Mouse (Mus musculus) kidney, embryonic 14.5 days (tissue): ENCODE data around the gene Rnf222. TPM values are rescaled to one million over a fixed set of nuclear protein-coding genes. Genes with fewer than 3 reads are reported as not detected.
"Not testable (repeated sequence)": the region's sequence is repeated elsewhere in the genome, so short reads cannot be mapped to it uniquely, and the experiment has no call there.

Source experiments
- ATAC-seq: fragments of 200-750 bp; cut with Nextera tagmentation; 2 replicates; pipeline ENCODE4 v1.8.0; 2017; ENCODE audit warnings: moderate number of reproducible peaks, mild to moderate bottlenecking, moderate TSS enrichment, moderate library complexity; ENCODE audit not compliant: low FRiP score, low TSS enrichment
- H3K27ac ChIP-seq: fragments of 300-500 bp; sonication (generic); 2 replicates; pipeline ENCODE4 v1.5.1; 2014; ENCODE audit warnings: low read depth, mild to moderate bottlenecking, low read length, moderate library complexity, mixed read lengths
- H3K27me3 ChIP-seq: fragments of 300-500 bp; sonication (generic); 2 replicates; pipeline ENCODE4 v1.6.1; 2014; ENCODE audit warnings: mild to moderate bottlenecking, low read length; ENCODE audit not compliant: control insufficient read depth, insufficient read depth
- H3K36me3 ChIP-seq: fragments of 300-500 bp; sonication (generic); 2 replicates; pipeline ENCODE4 v1.6.1; 2014; ENCODE audit warnings: low read length, mixed read lengths; ENCODE audit not compliant: control insufficient read depth, insufficient read depth
- H3K4me1 ChIP-seq: fragments of 300-500 bp; sonication (generic); 2 replicates; pipeline ENCODE4 v1.6.1; 2014; ENCODE audit warnings: low read length, mixed read lengths; ENCODE audit not compliant: control insufficient read depth, insufficient read depth
- H3K4me2 ChIP-seq: fragments of 300-500 bp; sonication (generic); replicated peaks from 2 replicates; pipeline ENCODE4 v1.6.1; 2014; ENCODE audit warnings: low read depth, mild to moderate bottlenecking, low read length
- H3K4me3 ChIP-seq: fragments of 300-500 bp; sonication (generic); 2 replicates; pipeline ENCODE4 v1.5.1; 2014; ENCODE audit warnings: mild to moderate bottlenecking, low read length
- H3K9ac ChIP-seq: fragments of 300-500 bp; sonication (generic); 2 replicates; pipeline ENCODE4 v1.6.1; 2014; ENCODE audit warnings: low read depth, mild to moderate bottlenecking, low read length, moderate library complexity
- H3K9me3 ChIP-seq: fragments of 300-500 bp; sonication (generic); 2 replicates; pipeline ENCODE4 v1.6.1; 2016; ENCODE audit warnings: low read length; ENCODE audit not compliant: control insufficient read depth
- WGBS: fragments of 180-500 bp; shearing (Covaris S2); extraction: QIAGEN DNeasy Blood & Tissue Kit; methylation state at CpG from one replicate; pipeline ENCODE4 v1.1.7; 2014; 5-methylcytosine and 5-hydroxymethylcytosine counted together
- polyA plus RNA-seq: library from polyadenylated mRNA; unstranded; fragments of >200 nt; fragmentation: Nextera tagmentation; extraction: Ambion mirVana; gene quantifications from 2 replicates; pipeline ENCODE4 v1.2.1, GENCODE M21; 2014

The Rnf222 gene
- polyA plus RNA-seq, 1 experiment from 2014 or later, result 0.05 TPM

DNA sequence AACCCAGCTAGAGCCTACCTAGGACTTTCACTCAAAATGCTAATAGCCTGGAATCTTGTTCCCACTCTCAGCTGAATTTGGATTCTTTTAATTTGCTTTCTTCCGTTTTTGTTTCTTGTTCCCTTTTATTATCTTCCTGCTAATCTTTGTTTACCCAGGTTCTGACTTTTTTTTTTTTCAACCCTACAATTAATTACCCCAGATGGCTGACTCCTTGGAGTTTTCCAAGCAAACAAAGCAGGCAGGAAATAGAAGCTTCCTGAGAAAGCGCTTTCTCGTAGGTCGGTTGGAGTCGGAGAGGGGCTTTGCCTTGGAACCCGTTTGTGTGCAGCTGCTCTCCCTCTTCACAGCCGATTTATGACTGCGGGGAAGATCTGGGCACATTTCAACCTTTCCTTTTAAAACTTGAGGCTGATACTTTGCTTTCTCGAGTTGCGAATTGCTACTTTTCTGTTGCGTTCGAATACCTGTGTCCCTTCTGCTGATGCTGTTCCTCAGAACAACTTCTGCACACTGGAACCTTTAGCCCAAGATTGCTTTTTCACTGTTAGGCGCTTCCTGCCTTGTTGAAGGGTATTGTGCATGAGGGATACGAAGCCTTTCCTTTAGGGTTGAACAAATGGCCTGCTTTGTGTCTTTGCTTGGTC, 23.3 kb downstream of the Rnf222 start:
- peak overlapping the region; percentile 89 for H3K27ac ChIP-seq
- WGBS, result 17% methylated on average over 14 of the region's 14 CpGs
- H3K9me3 ChIP-seq, result no peaks in the 10 kb centered on the region
- H3K4me2 ChIP-seq, result peak overlapping the region; percentile 19; the same call in 1 of the 2 replicates
- peak overlapping the region; percentile 45 for H3K9ac ChIP-seq
- peaks cover 1% of the 10 kb centered on the region; the same call in 1 of the 2 replicates for H3K36me3 ChIP-seq
- no peaks in the 10 kb centered on the region for H3K27me3 ChIP-seq
- H3K4me1 ChIP-seq, result 0 out of 2 replicates have a peak, but pooled peaks cover 8% of the 10 kb centered on the region
- H3K4me3 ChIP-seq, result no peak overlapping the region
- ATAC-seq, result no peak

DNA sequence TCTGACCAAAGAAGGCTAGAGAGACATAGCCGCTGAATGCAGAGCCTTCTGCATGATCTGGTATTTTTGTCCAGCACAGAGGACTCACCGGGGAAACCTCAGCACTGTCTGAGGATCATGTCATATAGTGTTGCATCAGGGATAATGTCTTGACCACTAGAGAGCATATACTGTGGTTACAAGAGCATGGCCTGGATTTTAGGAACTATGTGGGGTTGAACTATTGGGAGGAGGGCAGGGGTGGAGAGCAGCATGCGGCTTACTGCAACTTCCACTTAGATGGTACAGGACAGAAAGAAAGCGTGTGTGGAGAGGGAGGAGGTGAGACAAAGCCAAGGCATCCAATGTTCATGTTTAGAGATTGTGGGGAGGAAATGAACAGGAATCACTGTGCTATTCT, 26.2 kb downstream of the Rnf222 start:
- H3K27ac ChIP-seq, result no peak overlapping the region
- 96% methylated on average over 4 of the region's 4 CpGs for WGBS
- no peaks in the 10 kb centered on the region for H3K27me3 ChIP-seq
- H3K4me3 ChIP-seq, result no peak overlapping the region
- ATAC-seq, result no peak
- H3K9ac ChIP-seq, result no peak overlapping the region
- no peak overlapping the region for H3K4me2 ChIP-seq
- no peaks in the 10 kb centered on the region for H3K36me3 ChIP-seq
- H3K9me3 ChIP-seq, result no peaks in the 10 kb centered on the region
- H3K4me1 ChIP-seq, result 0 out of 2 replicates have a peak, but pooled peaks cover 8% of the 10 kb centered on the region

DNA sequence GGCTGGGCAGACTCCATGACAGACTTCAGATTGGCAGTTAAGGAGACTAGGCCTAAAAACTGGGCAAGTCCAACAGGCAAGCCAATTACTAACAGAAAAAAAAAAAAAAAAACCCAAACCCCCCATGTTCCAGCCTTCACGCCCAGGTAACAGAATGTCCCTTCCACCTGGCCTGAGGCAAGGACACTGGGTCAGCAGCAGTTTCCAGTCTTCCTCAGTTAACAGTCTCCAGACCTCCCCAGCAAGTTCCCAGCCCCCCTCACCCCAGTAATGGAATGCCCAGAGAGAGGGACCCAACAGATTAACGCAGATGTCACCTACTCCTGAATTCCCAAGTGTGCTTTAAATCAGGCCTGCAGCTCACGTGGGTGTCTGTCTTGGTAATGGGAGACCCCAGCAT, 34.8 kb downstream of the Rnf222 start:
- Histone ChIP-seq H3K27me3 (no peaks in the 10 kb centered on the region), H3K4me1 (peaks cover 10% of the 10 kb centered on the region), H3K4me3 (no peak overlapping the region), H3K4me2 (no peak overlapping the region), H3K9ac (no peak overlapping the region), H3K9me3 (no peaks in the 10 kb centered on the region), H3K27ac (no peak overlapping the region), H3K36me3 (no peaks in the 10 kb centered on the region)
- 49% methylated on average over 3 of the region's 3 CpGs for WGBS
- no peak for ATAC-seq

DNA sequence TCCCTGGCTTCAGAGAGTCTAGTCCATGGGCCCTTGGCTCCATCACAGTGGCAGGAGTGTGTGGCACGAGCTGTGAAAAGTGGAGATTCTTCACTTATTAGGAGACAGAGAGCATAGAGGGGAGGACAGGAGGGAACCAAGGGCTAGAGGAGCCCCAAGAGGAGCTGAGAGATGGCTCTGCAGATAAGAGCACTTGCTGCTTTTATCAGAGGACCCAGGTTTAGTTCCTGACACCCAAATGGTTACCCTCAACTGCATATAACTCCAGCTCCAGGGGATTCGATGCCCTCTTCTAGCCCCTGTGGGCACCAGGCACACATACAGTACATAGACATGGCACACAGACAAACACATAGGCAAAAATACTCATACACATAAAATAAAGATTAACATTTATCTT, 36.4 kb downstream of the Rnf222 start:
- 83% methylated on average over 2 of the region's 2 CpGs for WGBS
- H3K9me3 ChIP-seq, result no peaks in the 10 kb centered on the region
- no peak overlapping the region for H3K4me3 ChIP-seq
- no peak overlapping the region for H3K4me2 ChIP-seq
- H3K27me3 ChIP-seq, result no peaks in the 10 kb centered on the region
- H3K9ac ChIP-seq, result no peak overlapping the region
- H3K36me3 ChIP-seq, result no peaks in the 10 kb centered on the region
- no peak for ATAC-seq
- H3K27ac ChIP-seq, result no peak overlapping the region
- H3K4me1 ChIP-seq, result peaks cover 10% of the 10 kb centered on the region

DNA sequence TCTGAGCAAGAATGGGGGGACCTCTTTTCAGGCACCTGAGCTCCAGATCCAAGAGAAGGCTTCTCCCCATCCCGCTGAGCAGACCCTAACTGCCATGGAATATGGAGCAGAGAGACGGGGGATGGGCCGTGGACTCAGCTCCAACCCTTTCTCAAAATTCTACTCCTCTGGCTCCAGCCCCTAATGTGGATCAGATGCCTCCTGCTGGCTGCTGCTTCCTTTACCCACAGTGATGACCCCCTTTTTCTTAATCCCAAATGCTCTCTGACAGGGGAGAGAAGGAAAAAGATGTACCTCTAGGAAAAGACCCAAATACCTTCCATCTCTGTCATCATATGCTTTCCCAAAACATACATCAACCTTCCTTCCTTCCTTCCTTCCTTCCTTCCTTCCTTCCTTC, 38.6 kb downstream of the Rnf222 start, which contains the start of gene Odf4:
Gene Odf4 (minus strand): TSS at position 101 of the 400 bp plus-strand sequence.
- peaks cover 7% of the 10 kb centered on the region for H3K4me1 ChIP-seq
- 84% methylated on average over 3 of the region's 3 CpGs for WGBS
- no peak within 1 kb of the TSS for H3K4me2 ChIP-seq
- H3K9ac ChIP-seq, result no peak within 1 kb of the TSS
- H3K9me3 ChIP-seq, result no peaks in the 10 kb centered on the region
- H3K27ac ChIP-seq, result no peak within 1 kb of the TSS
- no peaks in the 10 kb centered on the region for H3K36me3 ChIP-seq
- no peak within 1 kb of the TSS for H3K4me3 ChIP-seq
- ATAC-seq, result no peak
- no peaks in the 10 kb centered on the region for H3K27me3 ChIP-seq

DNA sequence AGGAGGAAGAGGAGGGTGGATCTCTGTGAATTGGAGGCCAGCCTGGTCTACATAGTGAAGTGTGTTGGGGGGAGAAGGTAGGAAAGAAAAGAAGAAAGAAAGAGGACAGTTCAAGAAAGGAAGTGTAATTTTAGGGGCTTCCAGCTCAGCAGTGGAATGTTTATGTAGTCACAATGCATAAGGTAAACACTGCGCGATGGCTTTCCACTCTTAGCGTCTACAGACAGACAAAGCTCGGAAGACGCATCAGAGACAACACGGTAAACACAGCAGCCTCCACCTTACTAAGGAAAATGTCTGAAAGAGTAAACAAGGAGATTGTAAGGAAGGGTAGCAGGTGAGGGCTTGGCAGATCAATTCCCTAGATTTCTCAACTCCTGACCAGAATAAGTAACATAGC, 41.6 kb downstream of the Rnf222 start:
- H3K9ac ChIP-seq, result no peak overlapping the region
- WGBS, result 85% methylated on average over 6 of the region's 6 CpGs
- H3K36me3 ChIP-seq, result no peaks in the 10 kb centered on the region
- no peak for ATAC-seq
- H3K4me1 ChIP-seq, result no peaks in the 10 kb centered on the region
- no peaks in the 10 kb centered on the region for H3K27me3 ChIP-seq
- no peaks in the 10 kb centered on the region for H3K9me3 ChIP-seq
- H3K4me3 ChIP-seq, result no peak overlapping the region
- H3K4me2 ChIP-seq, result no peak overlapping the region
- no peak overlapping the region for H3K27ac ChIP-seq

DNA sequence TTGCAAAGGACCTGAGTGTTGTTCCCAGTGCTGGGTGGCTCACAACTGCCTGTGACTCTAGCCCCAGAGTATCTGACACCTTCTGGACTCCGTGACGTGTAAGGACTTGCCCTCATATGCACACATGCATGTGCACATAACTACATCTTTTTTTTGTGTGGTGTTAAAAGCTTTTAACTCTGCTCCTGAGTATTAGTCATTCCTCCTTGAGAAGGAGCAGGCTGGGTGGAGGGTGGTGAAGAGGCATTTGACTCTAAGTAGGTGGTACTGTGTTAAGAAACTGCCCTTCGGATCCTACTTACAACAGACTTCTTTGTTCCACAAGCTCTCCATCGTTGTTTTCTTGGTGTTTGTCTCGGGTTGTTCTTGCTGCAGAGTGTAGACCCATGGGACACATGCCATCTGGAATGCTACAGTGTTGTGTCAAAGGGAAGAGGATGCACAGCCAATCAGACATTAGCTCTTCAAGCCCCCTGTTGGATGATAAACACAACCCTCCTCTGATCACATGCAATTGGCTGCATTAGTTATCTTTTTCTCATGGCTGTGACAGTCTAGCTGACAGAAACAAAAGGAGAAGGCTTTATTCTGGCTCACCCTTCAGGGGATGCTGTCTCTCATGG, 45.6 kb downstream of the Rnf222 start:
- Histone ChIP-seq H3K4me1 (no peaks in the 10 kb centered on the region), H3K4me2 (no peak overlapping the region), H3K36me3 (no peaks in the 10 kb centered on the region), H3K4me3 (no peak overlapping the region), H3K27ac (no peak overlapping the region), H3K9me3 (no peaks in the 10 kb centered on the region), H3K27me3 (no peaks in the 10 kb centered on the region), H3K9ac (no peak overlapping the region)
- WGBS, result 77% methylated on average over 5 of the region's 5 CpGs
- no peak for ATAC-seq

DNA sequence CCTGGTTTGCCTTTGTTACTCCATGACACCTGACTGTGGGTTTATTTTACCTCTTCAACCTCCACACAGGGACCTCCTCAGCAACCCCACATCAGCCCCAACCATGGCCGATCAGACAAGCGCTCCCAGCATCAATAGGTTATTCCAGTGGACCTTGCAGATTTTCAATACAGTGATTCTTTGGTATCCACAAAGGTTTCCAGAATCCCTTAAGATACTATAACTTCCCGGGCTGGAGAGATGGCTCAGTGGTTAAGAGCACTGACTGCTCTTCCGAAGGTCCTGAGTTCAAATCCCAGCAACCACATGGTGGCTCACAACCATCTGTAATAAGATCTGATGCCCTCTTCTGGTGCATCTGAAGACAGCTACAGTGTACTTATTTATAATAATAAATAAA, 48.6 kb downstream of the Rnf222 start:
- not testable (repeated sequence) for H3K36me3 ChIP-seq

More for the DNA sequence above, 48.6 kb downstream of the Rnf222 start:
- WGBS, result 93% methylated on average over 4 of the region's 4 CpGs
- H3K9me3 ChIP-seq, H3K27ac ChIP-seq, ATAC-seq, H3K27me3 ChIP-seq, H3K4me1 ChIP-seq, H3K4me2 ChIP-seq, H3K4me3 ChIP-seq, H3K9ac ChIP-seq: not testable (repeated sequence)
